Mouse (Mus musculus) cortical plate, adult 2 months (tissue): ENCODE measurements at regions not wholly inside any gene's neighbourhood (a gene's known extent, or its start where the extent isn't known, plus 50 kb on each side); places are given as distances from the start of the nearest gene placed in this dataset.

Source experiments
- H3K27ac ChIP-seq: fragments of 200-500 bp; 2 replicates; pipeline ENCODE4 v1.5.1; 2012; ENCODE audit warnings: low read length, control low read depth, inconsistent platforms; ENCODE audit not compliant: insufficient read depth
- H3K4me1 ChIP-seq: fragments of 200-500 bp; 2 replicates; pipeline ENCODE4 v1.6.1; 2011; ENCODE audit warnings: low read length; ENCODE audit not compliant: control insufficient read depth, insufficient read depth
- H3K4me3 ChIP-seq: fragments of 200-500 bp; 2 replicates; pipeline ENCODE4 v1.5.1; 2011; ENCODE audit warnings: mild to moderate bottlenecking, low read length, control low read depth; ENCODE audit not compliant: insufficient read depth
- CTCF ChIP-seq: fragments of 200-500 bp; IDR thresholded peaks from 2 replicates; pipeline ENCODE4 v1.5.1; 2011; ENCODE audit warnings: mild to moderate bottlenecking, control low read depth, low read length; ENCODE audit not compliant: insufficient read depth; ENCODE audit errors: extremely low read depth
- POLR2A ChIP-seq: fragments of 200-500 bp; IDR thresholded peaks from 2 replicates; pipeline ENCODE4 v1.6.1; 2011; ENCODE audit warnings: mild to moderate bottlenecking, low read length, control low read depth; ENCODE audit not compliant: insufficient read depth; ENCODE audit errors: extremely low read depth

- Histone ChIP-seq H3K4me1 (peaks cover 2% of the 10 kb centered on the region; the same call in 1 of the 2 replicates), H3K4me3 (no peak overlapping the region), H3K27ac (no peak overlapping the region)
- TF ChIP-seq POLR2A (no peak), CTCF (no peak)
These were observed 58.7 kb upstream of the Adpgk start for GRCm38 (mm10) chr9:59232682-59233081.

GRCm38 (mm10) chr9:59231947-59232346 lies 59.4 kb upstream of the Adpgk start:
- TF ChIP-seq POLR2A = no peak
- no peak for TF ChIP-seq CTCF
- no peak overlapping the region for H3K27ac ChIP-seq
- H3K4me3 ChIP-seq = no peak overlapping the region
- peaks cover 2% of the 10 kb centered on the region; the same call in 1 of the 2 replicates for H3K4me1 ChIP-seq

GRCm38 (mm10) chr9:59231186-59231585 lies 60.2 kb upstream of the Adpgk start:
- no peak overlapping the region for H3K4me3 ChIP-seq
- no peak for TF ChIP-seq CTCF
- no peak for TF ChIP-seq POLR2A
- H3K27ac ChIP-seq = no peak overlapping the region
- H3K4me1 ChIP-seq = peaks cover 2% of the 10 kb centered on the region; the same call in 1 of the 2 replicates

DNA sequence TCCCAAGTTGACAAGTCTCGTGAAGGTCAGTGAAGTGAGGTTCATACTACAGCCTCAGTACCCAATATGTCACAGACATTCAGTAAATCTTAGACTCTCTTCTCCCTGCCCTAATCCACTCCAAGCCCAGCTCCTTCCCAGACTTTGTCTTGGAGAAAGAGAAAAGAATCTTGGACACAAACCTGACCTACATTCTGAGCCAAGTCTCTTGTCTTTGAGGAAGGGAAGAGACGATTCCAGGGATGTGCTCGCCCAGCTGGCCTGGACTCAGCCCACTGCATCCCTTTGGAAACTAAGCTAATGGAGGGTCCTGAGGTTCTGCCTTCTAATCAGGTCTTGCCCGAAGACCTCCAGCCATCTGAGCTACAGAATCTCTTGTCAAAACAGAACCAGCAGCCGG lies 61.2 kb upstream of the Adpgk start:
- peaks cover 2% of the 10 kb centered on the region; the same call in 1 of the 2 replicates for H3K4me1 ChIP-seq
- no peak overlapping the region for H3K4me3 ChIP-seq
- TF ChIP-seq CTCF (no peak), POLR2A (no peak)
- H3K27ac ChIP-seq = no peak overlapping the region

GRCm38 (mm10) chr9:59227948-59228347 lies 63.4 kb upstream of the Adpgk start:
- H3K27ac ChIP-seq = no peak overlapping the region
- TF ChIP-seq POLR2A (no peak), CTCF (no peak)
- peaks cover 2% of the 10 kb centered on the region; the same call in 1 of the 2 replicates for H3K4me1 ChIP-seq
- H3K4me3 ChIP-seq = no peak overlapping the region

GRCm38 (mm10) chr9:59226361-59226760 lies 65.0 kb upstream of the Adpgk start:
- no peaks in the 10 kb centered on the region for H3K4me1 ChIP-seq
- H3K4me3 ChIP-seq = no peak overlapping the region
- TF ChIP-seq POLR2A (no peak), CTCF (no peak)
- H3K27ac ChIP-seq = no peak overlapping the region

DNA sequence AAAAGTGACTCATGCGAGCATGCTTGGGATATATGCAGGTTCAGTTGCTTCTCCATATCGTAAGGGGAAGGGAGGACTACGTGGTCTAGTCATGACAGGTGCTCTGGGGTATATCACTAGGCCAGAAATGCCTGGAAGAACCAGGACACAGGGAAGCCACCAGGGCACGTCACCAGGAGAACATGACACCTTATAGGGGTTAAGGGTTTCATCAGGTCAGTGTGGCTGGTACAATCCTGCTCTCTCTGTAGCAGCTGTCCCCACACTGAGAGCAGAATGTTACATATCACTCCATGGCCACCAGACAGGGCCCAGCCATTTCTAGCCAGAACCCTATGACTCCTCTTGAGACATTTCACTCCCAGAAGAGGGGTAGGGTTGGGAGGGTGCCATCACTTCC lies 72.1 kb upstream of the Adpgk start:
- no peak for TF ChIP-seq CTCF
- TF ChIP-seq POLR2A = no peak
- H3K4me1 ChIP-seq = no peaks in the 10 kb centered on the region

DNA sequence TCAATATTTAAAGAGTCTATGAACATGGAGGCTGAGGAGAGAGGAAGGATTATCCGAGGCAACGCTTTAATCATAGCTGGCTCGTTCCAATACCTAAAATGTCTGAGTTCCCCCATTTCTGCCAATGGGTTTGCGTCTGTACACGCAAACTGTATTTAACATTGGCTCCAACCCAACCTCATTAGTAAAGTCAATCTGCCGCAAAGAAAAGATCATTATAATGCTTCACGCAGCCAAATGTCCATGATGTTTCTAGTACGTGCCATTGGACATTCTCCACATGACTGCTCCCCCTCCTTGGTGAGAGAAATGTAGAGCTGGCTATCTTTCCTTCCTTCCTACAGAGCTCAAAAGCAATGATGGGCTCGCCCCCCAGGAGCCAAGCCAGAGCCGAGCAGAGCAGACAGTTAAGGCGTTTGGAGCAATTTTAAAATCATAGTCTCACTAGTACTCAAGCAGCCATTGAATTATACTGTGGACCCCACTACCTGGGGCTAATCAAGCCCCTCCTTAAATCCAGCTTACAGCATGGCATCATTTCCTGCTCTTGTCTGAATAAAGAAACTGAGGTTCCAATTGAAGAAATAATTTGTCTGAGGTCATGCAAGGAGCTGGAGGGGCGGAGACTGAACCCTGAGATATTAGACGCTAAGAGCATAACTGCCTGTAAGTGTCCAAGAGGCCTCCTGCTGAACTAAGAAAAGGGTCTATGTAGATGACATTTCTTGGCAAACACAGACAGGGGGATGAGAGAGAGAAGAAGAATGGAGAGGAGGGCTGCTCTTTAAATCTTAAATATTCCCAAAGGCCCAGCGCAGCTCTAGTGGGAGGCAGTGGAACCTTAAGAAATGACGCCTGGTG lies 88.5 kb upstream of the Adpgk start:
- TF ChIP-seq POLR2A (no peak), CTCF (no peak)
- Histone ChIP-seq H3K4me3 (no peak overlapping the region), H3K27ac (no peak overlapping the region), H3K4me1 (peaks cover 6% of the 10 kb centered on the region)

More for the DNA sequence above, 72.1 kb upstream of the Adpgk start:
- Histone ChIP-seq H3K27ac (no peak overlapping the region), H3K4me3 (no peak overlapping the region)

DNA sequence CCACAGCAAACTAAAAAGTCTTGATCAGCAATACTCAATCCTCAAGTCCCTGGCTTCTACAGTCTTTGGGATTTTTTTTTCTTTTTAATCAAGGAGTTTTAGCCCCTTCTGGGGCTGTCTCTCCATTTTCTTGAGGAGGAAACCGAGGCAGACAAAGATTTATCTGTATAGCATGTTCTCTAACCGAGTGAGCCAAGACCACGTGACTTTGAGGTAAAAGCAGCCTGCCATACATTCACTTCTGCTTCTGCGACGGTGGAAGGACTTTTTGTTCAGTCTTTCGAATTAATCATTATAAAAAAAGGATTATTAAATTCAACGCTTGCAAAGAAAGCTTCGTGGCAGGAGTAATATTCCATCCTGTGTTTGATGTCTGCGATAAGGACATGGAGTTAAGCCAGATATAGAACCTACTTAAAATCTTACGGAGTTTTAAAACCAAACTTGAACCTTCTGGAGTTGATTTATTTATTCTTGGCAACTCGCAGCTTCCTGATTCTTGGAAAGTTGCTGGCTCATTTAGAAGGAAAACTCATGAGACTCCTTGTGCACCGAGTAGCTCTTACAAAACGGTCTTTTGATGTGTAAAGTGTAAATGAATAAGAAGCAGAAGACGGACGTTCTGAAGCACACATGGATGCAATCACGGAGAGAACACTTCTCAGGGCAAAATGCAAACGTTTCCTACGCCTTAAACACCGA lies 91.7 kb upstream of the Adpgk start:
- TF ChIP-seq POLR2A (no peak), CTCF (no peak)
- Histone ChIP-seq H3K4me3 (no peak overlapping the region), H3K4me1 (peaks cover 6% of the 10 kb centered on the region), H3K27ac (no peak overlapping the region)
